Mouse (Mus musculus) embryonic facial prominence, embryonic 14.5 days (tissue): ENCODE measurements at regions not wholly inside any gene's neighbourhood (a gene's known extent, or its start where the extent isn't known, plus 50 kb on each side); places are given as distances from the start of the nearest gene placed in this dataset.

ENCODE experiments used
- ATAC-seq: fragments of 200-750 bp; cut with Nextera tagmentation; 2 replicates; pipeline ENCODE4 v1.8.0; 2017; ENCODE audit warnings: low read depth, moderate number of reproducible peaks, moderate TSS enrichment
- DNase-seq: peaks from one replicate; pipeline ENCODE4 v3.0.0-alpha.2; 2015; ENCODE audit warnings: low spot score
- H3K27ac ChIP-seq: fragments of 300-500 bp; sonication (generic); replicated peaks from 2 replicates; pipeline ENCODE4 v1.5.1; 2014; ENCODE audit warnings: low read depth, mild to moderate bottlenecking, low read length, moderate library complexity
- H3K27me3 ChIP-seq: fragments of 300-500 bp; sonication (generic); replicated peaks from 2 replicates; pipeline ENCODE4 v1.6.1; 2014; ENCODE audit warnings: low read length; ENCODE audit not compliant: control insufficient read depth, insufficient read depth
- H3K36me3 ChIP-seq: fragments of 300-500 bp; sonication (generic); 2 replicates; pipeline ENCODE4 v1.6.1; 2014; ENCODE audit warnings: low read length, mixed read lengths; ENCODE audit not compliant: control insufficient read depth, insufficient read depth
- H3K4me1 ChIP-seq: fragments of 300-500 bp; sonication (generic); 2 replicates; pipeline ENCODE4 v1.6.1; 2014; ENCODE audit warnings: antibody characterized with exemption, low read length; ENCODE audit not compliant: control insufficient read depth, insufficient read depth
- H3K4me2 ChIP-seq: fragments of 300-500 bp; sonication (generic); 2 replicates; pipeline ENCODE4 v1.6.1; 2014; ENCODE audit warnings: low read depth, mild to moderate bottlenecking, low read length, moderate library complexity, mixed read lengths
- H3K4me3 ChIP-seq: fragments of 300-500 bp; sonication (generic); 2 replicates; pipeline ENCODE4 v1.5.1; 2014; ENCODE audit warnings: low read depth, mild to moderate bottlenecking, low read length
- H3K9ac ChIP-seq: fragments of 300-500 bp; sonication (generic); 2 replicates; pipeline ENCODE4 v1.6.1; 2014; ENCODE audit warnings: low read depth, mild to moderate bottlenecking, low read length, moderate library complexity, mixed read lengths
- H3K9me3 ChIP-seq: fragments of 300-500 bp; sonication (generic); 2 replicates; pipeline ENCODE4 v1.6.1; 2016; ENCODE audit warnings: low read length; ENCODE audit not compliant: control insufficient read depth
- WGBS: fragments of 180-500 bp; shearing (Covaris S2); extraction: QIAGEN DNeasy Blood & Tissue Kit; methylation state at CpG from one replicate; pipeline ENCODE4 v1.1.7; 2014; 5-methylcytosine and 5-hydroxymethylcytosine counted together

DNA sequence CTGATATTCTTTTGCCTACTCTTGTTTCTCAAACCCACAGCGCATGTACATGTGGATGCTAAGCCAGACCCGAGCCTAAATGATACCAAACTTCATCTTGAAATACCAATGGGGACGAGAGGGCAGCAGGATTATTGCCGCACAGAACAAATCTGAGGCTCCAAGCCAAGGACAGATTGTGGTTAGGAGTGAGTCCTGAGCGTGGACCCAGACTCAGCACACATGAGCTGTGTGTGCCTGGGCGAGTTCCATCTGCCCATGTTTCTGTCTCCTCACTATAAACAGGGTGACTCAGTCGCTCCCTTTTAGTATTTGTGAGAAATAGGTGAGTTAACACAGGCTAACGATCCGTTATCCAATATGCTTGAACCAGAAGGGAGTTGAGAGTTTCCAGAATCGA, 92.4 kb upstream of the Gadd45a start:
- ATAC-seq (no peak), DNase-seq (no peak)
- no peak overlapping the region for H3K4me2 ChIP-seq
- H3K9me3 ChIP-seq = 0 out of 2 replicates have a peak, but pooled peaks cover 6% of the 10 kb centered on the region
- H3K27me3 ChIP-seq = no peaks in the 10 kb centered on the region
- H3K27ac ChIP-seq = no peak overlapping the region
- H3K36me3 ChIP-seq = no peaks in the 10 kb centered on the region
- 88% methylated on average over 10 of the region's 10 CpGs for WGBS
- H3K9ac ChIP-seq = no peak overlapping the region
- no peak overlapping the region for H3K4me3 ChIP-seq
- H3K4me1 ChIP-seq = peaks cover 9% of the 10 kb centered on the region; the same call in 1 of the 2 replicates

DNA sequence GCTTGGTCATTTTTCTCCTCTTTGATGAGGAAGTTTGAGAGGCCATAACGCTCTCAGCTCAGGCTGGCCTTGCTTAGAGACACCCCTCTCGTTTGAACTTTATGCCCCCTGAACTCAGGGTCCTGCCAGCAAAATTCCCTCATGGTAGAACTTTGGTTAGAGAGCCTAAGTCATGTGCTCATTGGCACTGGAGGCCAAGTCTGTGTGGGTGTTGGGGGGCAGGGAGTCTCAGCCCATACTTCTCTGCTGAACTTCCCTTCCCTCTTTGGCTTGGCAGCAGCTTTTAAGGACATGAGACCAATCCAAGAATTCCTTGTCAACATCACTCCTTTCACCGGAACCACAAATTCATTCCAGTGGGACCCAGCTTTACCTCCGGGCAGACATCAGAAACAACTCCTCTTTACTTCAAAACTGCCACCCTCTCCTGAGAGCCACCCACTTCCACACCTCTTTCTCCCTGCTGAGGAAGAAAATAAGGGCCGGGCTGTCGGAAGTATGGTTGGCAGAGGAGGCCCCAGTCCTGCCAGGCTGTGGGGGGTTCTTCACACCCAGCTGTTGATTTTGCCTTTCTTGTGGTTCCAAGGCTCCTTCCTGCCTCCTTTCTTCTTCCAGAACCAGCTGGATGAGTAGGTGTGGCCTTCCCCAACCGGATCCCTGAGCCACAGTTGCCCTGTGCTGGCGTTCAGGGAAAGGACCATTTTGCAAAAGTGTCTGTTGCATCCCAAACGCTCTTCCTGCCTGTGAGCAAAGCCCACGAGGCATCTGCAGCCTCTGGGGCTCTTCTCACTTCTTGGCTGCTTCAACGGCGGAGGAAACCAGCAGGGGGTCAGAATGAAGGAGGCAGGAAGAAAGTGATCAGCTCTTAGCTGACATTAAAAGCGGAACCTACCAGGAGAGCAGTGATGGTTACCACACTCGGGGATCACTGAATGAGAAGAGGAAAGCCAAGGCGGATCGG, 91.5 kb upstream of the Gadd45a start:
- ATAC-seq (no peak), DNase-seq (no peak)
- Histone ChIP-seq H3K4me2 (no peak overlapping the region), H3K4me3 (no peak overlapping the region), H3K27me3 (no peaks in the 10 kb centered on the region), H3K4me1 (peaks cover 9% of the 10 kb centered on the region; the same call in 1 of the 2 replicates), H3K27ac (no peak overlapping the region), H3K9ac (no peak overlapping the region), H3K9me3 (0 out of 2 replicates have a peak, but pooled peaks cover 6% of the 10 kb centered on the region), H3K36me3 (no peaks in the 10 kb centered on the region)
- 48% methylated on average over 16 of the region's 16 CpGs for WGBS

DNA sequence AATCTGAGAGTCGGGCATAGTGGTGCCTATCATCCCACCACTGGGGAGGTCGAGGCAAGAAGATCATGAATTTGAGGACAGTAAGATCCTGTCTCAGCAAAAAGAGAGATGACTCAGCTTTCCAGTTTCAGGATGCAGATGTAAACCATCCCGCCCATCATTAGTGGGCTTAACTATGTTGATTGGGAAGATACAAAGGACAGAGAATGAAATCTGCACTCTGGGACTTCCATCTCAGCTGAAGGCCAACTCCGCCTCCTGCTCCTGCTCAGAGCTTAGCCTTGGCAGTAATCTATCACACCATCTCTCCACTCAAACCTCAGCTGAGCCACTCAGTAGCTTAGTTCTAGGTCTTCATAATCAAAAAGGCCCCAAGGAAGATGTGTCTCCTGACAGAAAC, 90.5 kb upstream of the Gadd45a start:
- Histone ChIP-seq H3K9me3 (0 out of 2 replicates have a peak, but pooled peaks cover 6% of the 10 kb centered on the region), H3K4me1 (peaks cover 9% of the 10 kb centered on the region; the same call in 1 of the 2 replicates), H3K36me3 (no peaks in the 10 kb centered on the region), H3K9ac (no peak overlapping the region), H3K27ac (no peak overlapping the region), H3K4me3 (no peak overlapping the region), H3K4me2 (no peak overlapping the region), H3K27me3 (no peaks in the 10 kb centered on the region)
- ATAC-seq (no peak), DNase-seq (no peak)
- WGBS = 87% methylated on average over 4 of the region's 4 CpGs

DNA sequence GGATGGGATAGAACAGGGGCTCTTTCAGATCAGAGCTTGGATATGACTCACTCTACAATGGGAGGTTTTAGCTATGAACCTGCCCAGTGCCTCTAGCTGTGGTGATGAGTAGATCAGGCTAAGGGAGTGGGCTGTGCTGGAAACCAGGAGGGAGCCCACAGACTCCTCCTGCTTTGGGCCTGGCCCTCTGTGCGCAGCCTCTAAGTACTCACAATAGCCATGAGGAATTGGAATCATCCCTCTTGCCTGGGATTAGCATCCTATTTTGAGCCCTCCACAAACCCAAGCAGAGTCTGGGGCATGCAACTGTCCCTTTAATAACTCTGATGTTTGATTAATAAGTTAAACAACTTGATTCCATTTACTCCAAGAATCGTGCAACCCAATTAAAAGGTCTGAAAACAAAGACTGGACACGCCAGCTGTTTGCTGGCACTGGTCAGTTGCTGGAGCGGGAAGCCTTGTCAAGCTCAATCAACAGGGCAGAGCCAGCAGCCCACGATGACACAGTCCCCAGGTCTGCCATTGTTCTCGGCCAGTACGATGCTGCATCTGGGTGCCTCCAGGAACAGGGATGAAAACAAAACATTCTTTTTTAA, 88.6 kb upstream of the Gadd45a start:
- Histone ChIP-seq H3K9me3 (no peaks in the 10 kb centered on the region), H3K4me1 (peaks cover 9% of the 10 kb centered on the region; the same call in 1 of the 2 replicates), H3K36me3 (no peaks in the 10 kb centered on the region), H3K9ac (no peak overlapping the region), H3K27me3 (no peaks in the 10 kb centered on the region), H3K4me2 (no peak overlapping the region), H3K27ac (no peak overlapping the region), H3K4me3 (no peak overlapping the region)
- peak; percentile 73; the same call in 1 of the 2 replicates for ATAC-seq
- WGBS = 63% methylated on average over 7 of the region's 7 CpGs
- DNase-seq = peak; percentile 49

DNA sequence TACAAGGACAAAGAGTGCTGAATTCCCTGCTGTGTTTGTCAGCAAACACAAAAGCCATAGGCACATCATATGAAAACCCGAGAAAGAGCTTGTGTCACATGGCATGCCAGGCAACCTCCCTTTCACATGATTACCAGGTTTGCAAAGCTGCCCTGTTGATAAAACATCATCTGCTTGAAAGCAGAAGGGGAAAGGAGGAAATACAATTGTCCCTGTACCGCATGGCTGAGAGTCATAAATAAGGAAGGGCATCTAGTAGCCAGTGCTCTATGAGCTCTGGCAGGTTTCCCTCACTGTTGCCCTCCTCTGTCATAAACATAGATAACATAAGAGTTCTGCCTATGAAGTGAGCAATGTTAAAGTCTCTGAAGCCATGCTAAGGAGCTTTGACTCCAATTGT, 86.8 kb upstream of the Gadd45a start:
- Histone ChIP-seq H3K27me3 (no peaks in the 10 kb centered on the region), H3K4me3 (no peak overlapping the region), H3K4me2 (no peak overlapping the region), H3K4me1 (peaks cover 5% of the 10 kb centered on the region; the same call in 1 of the 2 replicates), H3K27ac (no peak overlapping the region), H3K9me3 (no peaks in the 10 kb centered on the region), H3K9ac (no peak overlapping the region), H3K36me3 (no peaks in the 10 kb centered on the region)
- ATAC-seq = no peak
- 66% methylated on average over 2 of the region's 2 CpGs for WGBS
- no peak for DNase-seq

DNA sequence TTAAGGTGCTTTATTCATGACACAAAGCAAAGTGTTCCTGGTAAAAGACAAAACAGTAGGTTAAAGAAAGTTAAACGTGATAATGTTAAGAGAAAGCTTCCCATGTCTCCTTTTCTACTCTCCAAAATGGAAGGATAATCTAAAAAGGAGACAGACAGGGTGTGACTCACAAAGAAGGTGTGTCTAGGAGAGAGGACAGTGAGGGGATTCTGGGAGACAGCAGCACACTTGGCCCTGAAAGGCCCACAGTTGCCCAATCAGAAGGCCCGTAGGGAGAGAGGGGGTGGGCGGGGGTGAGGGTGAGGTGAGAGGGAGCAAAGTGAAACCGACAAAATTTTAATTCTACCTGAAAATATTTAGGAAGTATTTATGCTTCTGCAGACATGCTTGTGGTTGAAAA, 85.8 kb upstream of the Gadd45a start:
- ATAC-seq (no peak), DNase-seq (no peak)
- H3K9ac ChIP-seq = no peak overlapping the region
- H3K4me2 ChIP-seq = no peak overlapping the region
- no peak overlapping the region for H3K4me3 ChIP-seq
- no peaks in the 10 kb centered on the region for H3K36me3 ChIP-seq
- H3K27ac ChIP-seq = no peak overlapping the region
- H3K27me3 ChIP-seq = no peaks in the 10 kb centered on the region
- H3K4me1 ChIP-seq = no peaks in the 10 kb centered on the region
- H3K9me3 ChIP-seq = no peaks in the 10 kb centered on the region
- WGBS = 65% methylated on average over 4 of the region's 4 CpGs

DNA sequence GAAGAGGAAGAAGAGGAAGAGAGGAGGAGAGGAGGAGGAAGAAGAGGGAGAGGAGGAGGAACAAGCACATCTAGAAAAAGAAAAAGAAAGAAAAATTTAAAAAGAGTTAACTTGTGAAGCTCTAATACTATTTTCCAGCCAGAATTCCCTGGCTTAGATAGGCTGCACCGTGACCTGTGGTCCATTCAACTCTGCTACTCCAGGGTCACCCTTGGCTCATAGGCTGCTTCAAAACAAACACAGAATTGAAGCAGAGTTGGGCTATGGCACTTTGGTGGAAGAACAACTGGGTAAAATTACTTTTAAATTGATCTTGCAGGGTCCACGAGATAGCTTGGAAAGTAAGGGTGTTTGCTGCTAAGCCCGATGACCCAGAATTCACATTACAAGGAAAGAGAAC, 79.0 kb upstream of the Gadd45a start:
- H3K9me3 ChIP-seq = no peaks in the 10 kb centered on the region
- no peaks in the 10 kb centered on the region for H3K36me3 ChIP-seq
- H3K4me2 ChIP-seq = no peak overlapping the region
- H3K4me3 ChIP-seq = no peak overlapping the region
- ATAC-seq (no peak), DNase-seq (no peak)
- no peak overlapping the region for H3K27ac ChIP-seq
- no peaks in the 10 kb centered on the region for H3K27me3 ChIP-seq
- no peaks in the 10 kb centered on the region for H3K4me1 ChIP-seq
- H3K9ac ChIP-seq = no peak overlapping the region
- 84% methylated on average over 3 of the region's 3 CpGs for WGBS

DNA sequence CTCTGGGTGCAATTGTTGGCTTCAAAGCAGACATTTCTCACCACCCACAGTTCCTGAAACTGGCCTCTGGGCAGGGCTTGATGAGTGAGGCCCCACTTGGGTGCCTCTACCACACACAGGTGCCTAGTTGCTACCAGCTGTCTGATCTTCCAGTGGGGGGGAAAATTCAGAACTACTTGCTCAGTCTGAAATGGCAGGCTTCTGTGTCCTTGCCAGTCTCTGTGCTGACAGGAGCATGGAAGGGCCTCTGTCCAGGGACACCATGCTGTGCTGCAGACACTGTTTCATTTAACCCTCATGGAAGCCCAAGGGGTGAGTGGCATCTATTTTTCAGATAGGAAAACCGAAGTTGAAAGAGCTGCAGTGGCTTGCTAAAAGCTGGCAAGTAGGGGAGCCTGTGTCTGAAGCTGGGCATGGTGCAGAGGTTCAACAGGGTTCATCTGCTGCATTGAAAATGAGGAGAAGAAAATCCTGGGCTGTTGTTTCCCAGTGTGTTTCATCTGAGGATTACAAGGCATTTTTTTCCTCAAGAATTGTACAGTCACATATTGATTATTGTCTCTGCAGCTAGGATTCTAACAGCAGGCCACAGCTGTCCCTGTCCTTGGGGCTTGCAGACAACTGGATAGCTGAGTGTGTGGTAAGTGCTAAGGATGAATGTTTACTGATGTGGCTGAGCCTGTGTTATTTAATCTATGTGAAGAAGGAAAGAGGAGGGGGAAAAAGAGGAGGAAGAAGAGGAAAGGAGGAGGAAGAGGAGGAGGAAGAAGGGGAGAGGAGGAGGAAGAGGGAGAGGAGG, 78.4 kb upstream of the Gadd45a start:
- WGBS = 30% methylated on average over 1 of the region's 1 CpGs
- DNase-seq (no peak), ATAC-seq (no peak)
- H3K27me3 ChIP-seq = no peaks in the 10 kb centered on the region
- H3K36me3 ChIP-seq = no peaks in the 10 kb centered on the region
- H3K4me1 ChIP-seq = no peaks in the 10 kb centered on the region
- H3K4me2 ChIP-seq = no peak overlapping the region
- no peak overlapping the region for H3K27ac ChIP-seq
- no peak overlapping the region for H3K9ac ChIP-seq
- no peaks in the 10 kb centered on the region for H3K9me3 ChIP-seq
- no peak overlapping the region for H3K4me3 ChIP-seq
